Mouse (Mus musculus) neural tube, embryonic 11.5 days (tissue): ENCODE results near the gene Vps37c. TPM values are rescaled to one million over a fixed set of nuclear protein-coding genes. Genes with fewer than 3 reads are reported as not detected.

ENCODE experiments used
- ATAC-seq: fragments of 200-750 bp; cut with Nextera tagmentation; 2 replicates; pipeline ENCODE4 v1.8.0; 2017; ENCODE audit warnings: moderate number of reproducible peaks, mild to moderate bottlenecking, moderate TSS enrichment, moderate library complexity; ENCODE audit not compliant: insufficient read depth, low FRiP score, low TSS enrichment
- DNase-seq: peaks from one replicate; pipeline ENCODE4 v3.0.0-alpha.2; 2015; ENCODE audit warnings: low spot score
- H3K27ac ChIP-seq: fragments of 300-500 bp; sonication (generic); 2 replicates; pipeline ENCODE4 v1.5.1; 2014; ENCODE audit warnings: low read depth, mild to moderate bottlenecking, low read length
- H3K27me3 ChIP-seq: fragments of 300-500 bp; sonication (generic); 2 replicates; pipeline ENCODE4 v1.6.1; 2014; ENCODE audit warnings: mild to moderate bottlenecking, low read length, mixed read lengths; ENCODE audit not compliant: control insufficient read depth, insufficient read depth
- H3K36me3 ChIP-seq: fragments of 300-500 bp; sonication (generic); 2 replicates; pipeline ENCODE4 v1.6.1; 2014; ENCODE audit warnings: mild to moderate bottlenecking, low read length, moderate library complexity, mixed read lengths; ENCODE audit not compliant: control insufficient read depth, insufficient read depth
- H3K4me1 ChIP-seq: fragments of 300-500 bp; sonication (generic); 2 replicates; pipeline ENCODE4 v1.6.1; 2014; ENCODE audit warnings: low read length, mixed read lengths; ENCODE audit not compliant: control insufficient read depth, insufficient read depth
- H3K4me2 ChIP-seq: fragments of 300-500 bp; sonication (generic); 2 replicates; pipeline ENCODE4 v1.6.1; 2014; ENCODE audit warnings: low read depth, mild to moderate bottlenecking, moderate library complexity
- H3K4me3 ChIP-seq: fragments of 300-500 bp; sonication (generic); 2 replicates; pipeline ENCODE4 v1.5.1; 2014; ENCODE audit warnings: low read depth, low read length
- H3K9ac ChIP-seq: fragments of 300-500 bp; sonication (generic); 2 replicates; pipeline ENCODE4 v1.6.1; 2014; ENCODE audit warnings: mild to moderate bottlenecking, low read length
- H3K9me3 ChIP-seq: fragments of 300-500 bp; sonication (generic); 2 replicates; pipeline ENCODE4 v1.6.1; 2016; ENCODE audit warnings: low read length; ENCODE audit not compliant: control insufficient read depth
- WGBS: fragments of 180-500 bp; shearing (Covaris S2); extraction: QIAGEN DNeasy Blood & Tissue Kit; methylation state at CpG from one replicate; pipeline ENCODE4 v1.1.7; 2014; 5-methylcytosine and 5-hydroxymethylcytosine counted together
- polyA plus RNA-seq: library from polyadenylated mRNA; unstranded; fragments of >200 nt; fragmentation: Nextera tagmentation; extraction: Ambion mirVana; gene quantifications from 2 replicates; pipeline ENCODE4 v1.2.1, GENCODE M21; 2014

Vps37c gene
- polyA plus RNA-seq, 1 experiment from 2014 or later: 34.4 TPM

DNA sequence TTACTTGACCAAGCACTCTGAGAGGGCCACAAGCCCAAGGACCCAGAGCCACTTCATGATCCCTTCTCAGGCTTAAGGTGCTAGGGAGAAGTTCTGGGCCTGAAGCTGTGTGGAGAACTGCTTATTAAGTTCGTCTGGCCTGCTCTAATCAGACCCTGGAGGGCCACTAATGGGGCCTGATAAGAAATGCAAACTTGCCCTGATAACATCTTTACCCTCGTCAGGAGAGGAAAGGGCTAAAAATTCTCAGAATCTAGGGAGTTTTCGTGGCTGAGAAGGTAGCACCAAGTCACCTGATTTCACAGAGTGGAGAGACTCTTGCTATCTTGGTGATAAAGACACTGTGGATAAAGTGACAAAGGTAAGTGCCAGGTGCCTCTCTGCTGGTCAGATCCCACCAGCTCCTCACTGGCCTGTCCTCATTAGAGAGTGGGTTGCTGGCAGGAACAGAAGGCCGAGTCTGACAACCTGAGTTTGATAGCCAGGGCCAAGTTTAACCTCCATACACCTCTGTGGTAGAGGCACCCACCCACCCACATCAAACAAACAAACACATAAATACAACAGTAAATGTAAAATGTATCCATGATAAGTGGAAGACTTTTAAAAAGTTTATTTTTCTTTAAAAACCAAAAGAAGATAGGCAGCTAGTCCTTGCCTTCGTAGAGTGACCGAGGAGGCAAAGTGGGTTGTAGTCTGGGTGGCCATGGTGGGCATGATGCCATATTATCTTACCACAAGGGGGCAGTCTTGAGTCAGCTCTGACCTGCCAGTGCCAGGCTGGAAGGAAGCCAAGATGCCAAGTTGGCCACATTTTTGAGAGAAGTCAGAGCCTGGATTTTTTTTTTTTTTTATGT, 10.4 kb upstream of the Vps37c start, which contains the start of gene Pga5:
Gene Pga5, minus strand, starts transcription at position 157 of the 857 bp plus-strand sequence.
- Histone ChIP-seq H3K27ac (no peak within 1 kb of the TSS), H3K4me3 (no peak within 1 kb of the TSS), H3K36me3 (no peaks in the 10 kb centered on the region), H3K9me3 (no peaks in the 10 kb centered on the region), H3K4me1 (no peaks in the 10 kb centered on the region), H3K27me3 (no peaks in the 10 kb centered on the region), H3K9ac (no peak within 1 kb of the TSS), H3K4me2 (no peak within 1 kb of the TSS)
- ATAC-seq (0 out of 2 replicates have a peak, but pooled peaks have one; percentile 63), DNase-seq (peak; percentile 58)
- 53% methylated on average over 6 of the region's 6 CpGs for WGBS

DNA sequence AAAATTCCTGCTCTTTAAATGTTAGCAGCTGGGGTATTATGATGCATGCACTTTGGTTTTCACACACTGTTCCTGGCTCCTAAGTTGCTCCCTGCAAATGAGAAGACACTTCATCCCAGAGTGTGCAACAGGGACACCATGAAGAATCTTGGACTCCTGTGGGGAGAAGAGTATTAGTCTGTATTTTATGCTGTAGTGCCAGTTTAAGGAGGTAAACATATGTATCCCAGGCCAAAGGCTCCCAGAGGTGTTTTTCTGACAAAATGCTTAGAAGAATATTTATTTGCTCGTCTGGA, 9.8 kb upstream of the Vps37c start:
- DNase-seq: no peak

DNA sequence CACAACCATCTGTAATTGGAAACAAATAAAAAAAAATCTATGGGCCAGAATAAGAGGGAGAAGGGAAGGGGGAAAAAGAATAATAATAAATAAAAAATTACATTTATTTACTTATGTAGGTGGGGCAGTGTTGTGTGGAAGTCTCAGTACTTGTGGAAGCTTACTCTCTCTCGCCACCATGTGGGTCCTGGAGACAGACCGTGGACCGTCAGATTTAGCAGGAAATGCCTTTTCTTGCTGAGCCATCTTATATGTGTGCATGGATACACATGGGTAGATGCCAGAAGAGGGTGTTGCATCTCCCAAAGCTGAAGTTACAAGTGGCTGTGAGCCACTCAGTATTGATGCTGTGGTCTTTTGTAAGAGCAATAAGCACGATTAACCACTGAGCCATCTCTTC, 7.0 kb upstream of the Vps37c start:
- H3K27ac ChIP-seq: no peak overlapping the region
- H3K4me3 ChIP-seq: no peak overlapping the region
- no peaks in the 10 kb centered on the region for H3K36me3 ChIP-seq
- WGBS: 68% methylated on average over 4 of the region's 4 CpGs
- no peaks in the 10 kb centered on the region for H3K27me3 ChIP-seq
- no peaks in the 10 kb centered on the region for H3K4me1 ChIP-seq
- ATAC-seq: no peak
- no peaks in the 10 kb centered on the region for H3K9me3 ChIP-seq
- H3K9ac ChIP-seq: no peak overlapping the region
- H3K4me2 ChIP-seq: no peak overlapping the region
- DNase-seq: no peak

More for the DNA sequence above, 9.8 kb upstream of the Vps37c start:
- Histone ChIP-seq H3K4me3 (no peak overlapping the region), H3K4me2 (no peak overlapping the region), H3K9me3 (no peaks in the 10 kb centered on the region), H3K4me1 (no peaks in the 10 kb centered on the region), H3K9ac (no peak overlapping the region), H3K27ac (no peak overlapping the region), H3K27me3 (no peaks in the 10 kb centered on the region), H3K36me3 (no peaks in the 10 kb centered on the region)
- no peak for ATAC-seq
- WGBS: 83% methylated on average over 1 of the region's 1 CpGs

DNA sequence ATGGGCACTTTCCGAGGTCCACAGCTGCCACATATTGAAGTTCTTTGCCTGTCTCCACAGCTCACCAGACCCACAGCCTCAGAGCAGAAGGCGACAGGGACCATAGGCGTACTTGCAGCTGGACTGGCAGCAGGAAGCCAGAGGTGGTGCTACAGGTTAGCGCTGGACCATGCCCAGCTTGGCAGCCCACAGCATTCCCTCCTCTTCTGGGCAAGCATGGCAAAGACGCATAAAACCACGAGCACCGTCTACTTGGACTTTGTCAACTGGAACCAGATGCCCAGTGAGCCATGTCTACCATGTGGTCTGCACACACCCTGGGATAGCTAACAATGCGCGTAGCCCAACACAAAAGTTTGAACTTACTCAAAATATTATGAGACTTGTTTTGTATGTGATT, 3.5 kb upstream of the Vps37c start:
- ATAC-seq: no peak
- H3K9me3 ChIP-seq: no peaks in the 10 kb centered on the region
- 93% methylated on average over 9 of the region's 9 CpGs for WGBS
- H3K4me2 ChIP-seq: no peak overlapping the region
- H3K4me1 ChIP-seq: peaks cover 3% of the 10 kb centered on the region
- H3K36me3 ChIP-seq: no peaks in the 10 kb centered on the region
- H3K4me3 ChIP-seq: no peak overlapping the region
- no peak overlapping the region for H3K9ac ChIP-seq
- H3K27ac ChIP-seq: no peak overlapping the region
- DNase-seq: no peak
- no peaks in the 10 kb centered on the region for H3K27me3 ChIP-seq

DNA sequence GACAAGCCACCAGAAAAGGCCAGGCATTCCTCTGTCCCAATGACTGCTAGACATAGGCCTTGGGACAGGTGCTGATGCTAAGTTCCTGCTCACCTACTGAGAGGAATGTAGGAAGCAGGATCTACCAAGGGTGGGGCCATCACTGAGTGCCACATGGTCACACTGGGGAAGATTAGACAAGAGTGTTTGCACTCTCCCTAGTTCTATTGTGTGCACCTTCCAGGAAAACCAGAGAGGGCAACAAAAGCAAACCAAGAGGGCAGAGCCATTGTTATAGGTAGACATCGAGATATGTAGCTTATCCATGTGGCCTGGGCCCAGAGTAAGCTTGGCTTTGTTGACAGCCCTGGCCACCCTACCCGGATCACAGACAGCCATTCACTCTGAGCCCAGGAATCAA, 2.8 kb upstream of the Vps37c start:
- no peaks in the 10 kb centered on the region for H3K9me3 ChIP-seq
- H3K9ac ChIP-seq: no peak overlapping the region
- WGBS: 84% methylated on average over 2 of the region's 2 CpGs
- no peak for ATAC-seq
- no peaks in the 10 kb centered on the region for H3K27me3 ChIP-seq
- no peak overlapping the region for H3K27ac ChIP-seq
- DNase-seq: no peak
- no peaks in the 10 kb centered on the region for H3K36me3 ChIP-seq
- no peak overlapping the region for H3K4me3 ChIP-seq
- peaks cover 3% of the 10 kb centered on the region for H3K4me1 ChIP-seq
- H3K4me2 ChIP-seq: no peak overlapping the region

DNA sequence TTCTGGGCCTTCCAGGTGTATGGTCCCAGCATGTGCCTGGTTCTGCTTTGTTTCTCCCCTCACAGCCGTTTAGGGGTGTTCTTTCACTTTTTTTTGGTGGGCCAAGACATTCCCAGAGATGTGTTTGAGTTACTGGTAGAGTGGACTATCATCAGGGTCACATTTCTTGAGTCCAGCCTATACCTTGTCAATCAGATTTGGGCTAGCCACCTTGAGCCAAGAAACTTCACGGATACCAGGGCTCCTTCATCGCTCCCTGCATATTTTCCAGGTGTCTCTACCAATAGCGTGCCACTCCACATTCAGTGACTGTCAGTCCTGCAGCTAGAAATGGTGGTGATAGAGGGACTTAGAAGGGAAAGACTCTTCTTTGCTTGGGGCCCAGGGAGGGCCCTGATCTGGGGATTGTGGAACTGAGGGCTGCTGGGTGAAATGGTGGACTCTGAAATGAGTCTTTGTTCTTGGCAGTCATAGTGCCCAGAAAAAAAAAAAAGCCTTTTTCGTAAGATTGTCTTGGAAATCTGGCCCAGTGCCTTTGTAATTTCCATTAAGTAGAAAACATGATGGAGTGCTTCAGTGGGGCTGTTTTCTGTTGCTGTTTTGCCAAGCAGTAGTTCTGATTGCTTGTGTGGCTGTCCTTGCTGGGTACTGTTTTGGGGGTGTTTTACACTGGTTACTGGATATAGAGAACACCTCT, 1.1 kb downstream of the Vps37c start:
- H3K27ac ChIP-seq: peak overlapping the region; percentile 94
- H3K4me2 ChIP-seq: peak overlapping the region; percentile 51
- H3K4me3 ChIP-seq: peak overlapping the region; percentile 77
- peaks cover 3% of the 10 kb centered on the region for H3K4me1 ChIP-seq
- no peaks in the 10 kb centered on the region for H3K27me3 ChIP-seq
- DNase-seq: no peak
- ATAC-seq: no peak
- no peaks in the 10 kb centered on the region for H3K36me3 ChIP-seq
- H3K9me3 ChIP-seq: no peaks in the 10 kb centered on the region
- WGBS: 70% methylated on average over 5 of the region's 5 CpGs
- H3K9ac ChIP-seq: peak overlapping the region; percentile 78

DNA sequence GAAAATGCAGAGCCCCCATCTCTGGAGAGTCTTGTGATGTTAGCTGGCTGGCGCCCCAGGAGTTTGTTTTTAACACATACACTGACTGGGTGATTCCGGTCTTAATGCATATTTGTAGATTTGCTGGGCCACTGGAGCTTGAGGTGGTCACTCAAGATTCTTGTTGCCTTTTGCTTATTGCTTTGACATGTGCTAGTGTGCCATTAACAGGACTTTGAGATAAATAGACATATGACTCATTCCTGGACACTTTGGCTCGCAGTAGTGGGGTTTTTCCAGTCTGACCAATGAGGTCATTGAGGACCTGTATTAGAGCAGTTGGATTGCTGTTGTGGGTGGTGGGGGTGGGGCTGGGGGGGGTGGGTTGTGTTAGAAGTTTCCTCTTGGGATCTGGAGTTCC, 1.8 kb downstream of the Vps37c start:
- no peak overlapping the region for H3K27ac ChIP-seq
- H3K4me1 ChIP-seq: peaks cover 3% of the 10 kb centered on the region
- no peak for ATAC-seq
- H3K9me3 ChIP-seq: no peaks in the 10 kb centered on the region
- no peak overlapping the region for H3K9ac ChIP-seq
- H3K36me3 ChIP-seq: no peaks in the 10 kb centered on the region
- no peak overlapping the region for H3K4me3 ChIP-seq
- no peaks in the 10 kb centered on the region for H3K27me3 ChIP-seq
- H3K4me2 ChIP-seq: no peak overlapping the region
- no peak for DNase-seq
- 92% methylated on average over 3 of the region's 3 CpGs for WGBS

DNA sequence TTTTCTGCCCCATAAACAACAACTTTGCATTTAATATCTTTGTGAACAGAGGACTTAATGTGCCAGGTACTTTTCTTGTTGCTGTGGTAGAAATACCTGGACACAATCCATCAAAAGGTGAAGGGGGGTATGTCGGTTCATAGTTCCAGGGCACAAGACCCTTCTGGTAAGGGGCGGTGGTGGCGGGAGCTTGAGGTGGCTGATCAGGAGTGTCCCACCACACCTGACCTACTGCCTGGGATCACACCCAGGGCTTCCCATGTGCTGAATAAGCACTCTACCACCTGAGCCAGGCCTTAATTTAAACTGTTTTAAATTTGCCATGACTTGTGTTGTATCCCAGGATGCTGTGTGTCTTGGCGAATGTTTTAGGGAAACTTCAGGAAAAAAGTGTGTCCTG, 2.6 kb downstream of the Vps37c start:
- 91% methylated on average over 4 of the region's 4 CpGs for WGBS

DNA sequence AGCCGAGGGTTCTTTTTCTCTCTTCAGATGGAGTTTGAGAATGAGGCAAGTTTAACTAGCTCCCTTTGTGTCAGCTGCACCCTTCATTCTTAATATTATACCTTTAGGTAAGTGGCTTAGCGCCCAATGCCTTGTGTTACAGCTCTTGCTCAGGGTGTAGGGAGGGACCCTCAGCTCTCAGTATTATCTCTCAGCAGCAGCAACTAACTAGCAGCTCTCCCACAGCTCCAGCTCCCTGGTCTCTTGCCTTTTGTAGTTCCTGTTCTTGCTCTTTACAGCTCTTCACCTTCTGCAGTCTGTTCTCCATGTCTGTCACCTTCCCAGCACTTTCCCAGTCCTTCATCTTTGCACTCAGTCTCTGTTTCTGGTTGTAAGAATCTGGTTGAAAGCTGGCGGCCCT, 3.1 kb downstream of the Vps37c start:
- H3K4me2 ChIP-seq: no peak overlapping the region
- WGBS: 80% methylated on average over 3 of the region's 3 CpGs
- H3K9ac ChIP-seq: no peak overlapping the region
- no peak overlapping the region for H3K4me3 ChIP-seq
- no peaks in the 10 kb centered on the region for H3K9me3 ChIP-seq
- ATAC-seq (no peak), DNase-seq (no peak)
- peaks cover 9% of the 10 kb centered on the region for H3K4me1 ChIP-seq
- no peaks in the 10 kb centered on the region for H3K36me3 ChIP-seq
- no peak overlapping the region; the same call in 1 of the 2 replicates for H3K27ac ChIP-seq
- no peaks in the 10 kb centered on the region for H3K27me3 ChIP-seq

More for the DNA sequence above, 2.6 kb downstream of the Vps37c start:
- no peaks in the 10 kb centered on the region for H3K9me3 ChIP-seq
- H3K4me2 ChIP-seq: no peak overlapping the region
- ATAC-seq (no peak), DNase-seq (no peak)
- H3K9ac ChIP-seq: no peak overlapping the region
- no peaks in the 10 kb centered on the region for H3K27me3 ChIP-seq
- H3K4me1 ChIP-seq: peaks cover 9% of the 10 kb centered on the region
- no peak overlapping the region for H3K4me3 ChIP-seq
- H3K27ac ChIP-seq: no peak overlapping the region
- no peaks in the 10 kb centered on the region for H3K36me3 ChIP-seq
